25 mouse cellular contexts compared by ENCODE assay signal in the genomic region with DNA sequence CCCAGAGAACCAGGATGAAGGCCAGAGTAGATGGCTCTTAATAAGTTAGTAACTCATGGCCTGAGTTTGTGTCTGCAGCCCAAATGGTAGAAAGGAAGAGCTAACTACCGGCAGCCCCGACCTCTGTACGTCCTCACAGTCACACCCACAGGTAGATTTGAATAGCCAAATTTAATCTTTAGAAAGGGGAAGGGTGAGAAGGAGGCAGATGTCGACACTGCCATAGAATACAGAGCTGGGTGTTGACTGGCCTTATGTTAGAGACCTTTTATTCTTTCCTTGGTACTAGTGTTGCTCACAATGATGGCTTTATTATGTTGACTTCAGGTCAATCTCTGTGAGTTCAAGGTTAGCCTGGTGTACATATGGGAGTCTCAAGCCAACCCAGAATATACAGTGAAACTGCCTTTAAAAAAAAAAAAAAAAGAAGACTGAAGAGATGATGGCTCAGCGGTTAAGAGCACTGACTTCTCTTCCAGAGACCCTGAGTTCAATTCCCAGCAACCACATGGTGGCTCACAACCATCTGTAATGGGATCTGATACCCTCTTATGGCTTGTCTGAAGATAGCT.
A peak's percentile ranks its signal among the peaks of the same experiment; 100 is the strongest.
DNase-seq lines count a peak whose midpoint lies in the region; ATAC-seq and TF ChIP-seq lines count a peak whose summit lies in the region.
"Had no signal": no experiment of that assay in that cellular context is flagged by ENCODE, and none has a peak within 500 bp of the region (broad histone marks: within the 10 kb centered on the region; RNA-seq: fewer than 3 reads in every experiment).

No protein-coding gene starts in this region.

- DNase-seq in gastrocnemius, adult 2 months, result no peak
- DNase-seq in gastrocnemius, adult 8-10 months (ENCODE audit: low spot score in 2 of 2), result no peak
- DNase-seq in spleen, postnatal 36 days (ENCODE audit: low spot score in 2 of 2), result peak; percentile 33 to 46
- no peak for DNase-seq in spleen, adult 18-20 months
- no peak for DNase-seq in adrenal gland, adult 8-10 months
- no peak for DNase-seq in adrenal gland, postnatal 36 days
- DNase-seq in ovary, postnatal 36 days (ENCODE audit: low spot score), result no peak
- DNase-seq: cerebellum, adult 18-20 months; cerebellum, postnatal 14 days; kidney, adult 2 months; kidney, postnatal 14 days; layer of hippocampus, postnatal 36 days; liver, embryonic 13.5 days; lung, adult 2 months; lung, postnatal 14 days; thymus, adult 2 months; thymus, postnatal 4 days had no signal

- ATAC-seq in granulocyte monocyte progenitor cell, adult 5-6 weeks (replicated peaks; ENCODE audit: poor library complexity, severe bottlenecking), result 0 out of 2 replicates have a peak, but pooled peaks have one; percentile 2

- intact Hi-C loops in gastrocnemius, adult 2 months (cut with DNase I), result loop anchor here (5.0 to 10.0 kb wide), 2 partner anchors 58 to 219 kb away; a partner anchor contains a TSS

- TF ChIP-seq CTCF in gastrocnemius, adult 2 months (IDR thresholded peaks at IDR 0.05), result no peak

- H3K4me3 ChIP-seq in gastrocnemius, adult 2 months, result no peak overlapping the region
- H3K4me3 ChIP-seq: embryonic facial prominence, embryonic 12.5 days; forebrain, embryonic 12.5 days; heart, embryonic 13.5 days; hindbrain, embryonic 12.5 days; limb, embryonic 12.5 days; liver, embryonic 13.5 days; neural tube, embryonic 15.5 days; stomach, embryonic 15.5 days had no signal

- H3K27ac ChIP-seq in gastrocnemius, adult 2 months, result peak overlapping the region; percentile 84
- H3K27ac ChIP-seq: embryonic facial prominence, embryonic 12.5 days; forebrain, embryonic 12.5 days; hindbrain, embryonic 12.5 days; neural tube, embryonic 15.5 days had no signal

Comparison
In these comparisons a context has a peak if more than half of its experiments do, and no peak if none do; other contexts are left out.
1. DNase-seq: peak in spleen, postnatal 36 days (2 of 2); none in gastrocnemius, adult 2 months (single experiment), gastrocnemius, adult 8-10 months (0 of 2), spleen, adult 18-20 months (0 of 2), adrenal gland, adult 8-10 months (single experiment), adrenal gland, postnatal 36 days (0 of 2) and ovary, postnatal 36 days (single experiment).